In the genomic region with DNA sequence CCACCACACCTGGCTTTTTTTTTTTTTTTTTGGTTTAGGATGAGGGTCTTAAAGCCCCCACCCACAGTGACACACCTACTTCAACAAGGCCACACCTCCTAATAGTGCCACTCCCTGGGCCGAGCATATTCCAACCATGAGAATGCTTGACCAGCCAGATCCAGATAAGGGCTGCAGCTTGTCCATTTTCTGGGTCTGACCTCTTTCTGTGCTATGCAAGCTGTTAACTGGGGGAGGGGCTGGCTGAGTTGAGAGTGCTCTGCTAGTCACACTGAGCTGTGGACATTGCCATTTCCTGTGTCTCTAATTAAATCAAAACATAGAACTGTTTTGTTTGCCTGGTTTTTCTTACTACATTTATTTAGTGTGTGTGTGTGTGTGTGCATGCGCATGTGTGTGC, we compare ENCODE assay signal across 14 mouse cellular contexts. TPM values are rescaled to one million over a fixed set of nuclear protein-coding genes. Genes with fewer than 3 reads are reported as not detected.
DNase-seq lines count a peak whose midpoint lies in the region; ATAC-seq and TF ChIP-seq lines count a peak whose summit lies in the region.
"Had no signal": no experiment of that assay in that cellular context is flagged by ENCODE, and none has a peak within 500 bp of the region (broad histone marks: within the 10 kb centered on the region; RNA-seq: fewer than 3 reads in every experiment).

No protein-coding gene starts in this region.

- no peaks in the 10 kb centered on the region for H3K36me3 ChIP-seq in megakaryocyte, embryonic 14.5 days (replicated peaks; ENCODE audit: low read length)
- no peaks in the 10 kb centered on the region for H3K36me3 ChIP-seq in midbrain, postnatal 0 days (ENCODE audit: insufficient read depth, low read length)
- H3K36me3 ChIP-seq: embryonic facial prominence, embryonic 10.5 days had no signal

- no peaks in the 10 kb centered on the region for H3K9me3 ChIP-seq in megakaryocyte, embryonic 14.5 days
- H3K9me3 ChIP-seq in midbrain, postnatal 0 days (ENCODE audit: low read length): no peaks in the 10 kb centered on the region
- H3K9me3 ChIP-seq: embryonic facial prominence, embryonic 10.5 days; forebrain, embryonic 13.5 days had no signal

- no peaks in the 10 kb centered on the region for H3K27me3 ChIP-seq in megakaryocyte, embryonic 14.5 days (replicated peaks)
- H3K27me3 ChIP-seq in midbrain, postnatal 0 days (ENCODE audit: insufficient read depth, low read length): no peaks in the 10 kb centered on the region
- H3K27me3 ChIP-seq: forebrain, embryonic 13.5 days had no signal

- peak overlapping the region; percentile 51 for H3K4me3 ChIP-seq in megakaryocyte, embryonic 14.5 days (replicated peaks)
- no peak overlapping the region for H3K4me3 ChIP-seq in midbrain, postnatal 0 days (ENCODE audit: low read depth, low read length)
- H3K4me3 ChIP-seq: embryonic facial prominence, embryonic 10.5 days; forebrain, embryonic 13.5 days had no signal

- no peak for ATAC-seq in megakaryocyte, adult 5-6 weeks (ENCODE audit: poor library complexity, severe bottlenecking)
- ATAC-seq in granulocyte monocyte progenitor cell, adult 5-6 weeks (replicated peaks; ENCODE audit: poor library complexity, severe bottlenecking): no peak
- no peak for ATAC-seq in midbrain, postnatal 0 days (ENCODE audit: low FRiP score)
- ATAC-seq: forebrain, embryonic 13.5 days had no signal

- WGBS in midbrain, postnatal 0 days: 93% methylated on average over 2 of the region's 2 CpGs

- TF ChIP-seq CTCF in midbrain, postnatal 0 days (IDR thresholded peaks at IDR 0.05): no peak

- DNase-seq in induced T-regulatory cell, adult 2 months (ENCODE audit: low read depth): peak; percentile 40
- peak; percentile 70 to 77 for DNase-seq in kidney, postnatal 36 days
- peak; percentile 68 for DNase-seq in yolk sac, embryonic 10.5 days (ENCODE audit: low spot score)
- DNase-seq in thymus, postnatal 36 days: no peak
- no peak for DNase-seq in midbrain, postnatal 0 days (ENCODE audit: low spot score)
- DNase-seq: adrenal gland, adult 8-10 months; cerebellum, adult 11-12 months; heart, postnatal 4 days; thymus, postnatal 4 days had no signal

- H3K9ac ChIP-seq in midbrain, postnatal 0 days (replicated peaks; ENCODE audit: low read length, poor library complexity, severe bottlenecking): no peak overlapping the region
- H3K9ac ChIP-seq: forebrain, embryonic 13.5 days had no signal

- H3K4me1 ChIP-seq in megakaryocyte, embryonic 14.5 days: peaks cover 76% of the 10 kb centered on the region
- H3K4me1 ChIP-seq in midbrain, postnatal 0 days (ENCODE audit: insufficient read depth, low read length): no peaks in the 10 kb centered on the region
- H3K4me1 ChIP-seq: forebrain, embryonic 13.5 days had no signal

- H3K4me2 ChIP-seq in midbrain, postnatal 0 days (ENCODE audit: low read depth, low read length, poor library complexity, severe bottlenecking): no peak overlapping the region
- H3K4me2 ChIP-seq: forebrain, embryonic 13.5 days had no signal

- no peak overlapping the region for H3K27ac ChIP-seq in midbrain, postnatal 0 days (ENCODE audit: low read depth, low read length)
- H3K27ac ChIP-seq: forebrain, embryonic 13.5 days had no signal

RNA-seq across cellular contexts. Expression of a gene that starts 31.6 kb away (rescaled TPM):
- 1,439 and 1,641 TPM in 2 replicates for polyA plus RNA-seq in megakaryocyte, embryonic 14.5 days (2012; ENCODE audit: insufficient read depth, low replicate concordance)
- total RNA-seq in megakaryocyte, adult 5-6 weeks (2015): 464 and 549 TPM in 2 replicates
- 759 and 878 TPM in 2 replicates for total RNA-seq in megakaryocyte, adult 5-6 weeks (2017)
- total RNA-seq in granulocyte monocyte progenitor cell, adult 5-6 weeks (2014; fragmentation: Nextera tagmentation): 199 and 315 TPM in 2 replicates
- total RNA-seq in granulocyte monocyte progenitor cell, adult 5-6 weeks (2017): 285 and 305 TPM in 2 replicates
- 26.9 and 30.8 TPM in 2 replicates for total RNA-seq in midbrain, postnatal 0 days (2014; rRNA removed)
- polyA plus RNA-seq in midbrain, postnatal 0 days (2015; fragmentation: Nextera tagmentation; extraction: Ambion mirVana): 6.4 and 8.2 TPM in 2 replicates

RNA-seq across cellular contexts. Expression of a gene that starts 55.2 kb away (rescaled TPM):
- polyA plus RNA-seq in megakaryocyte, embryonic 14.5 days (2012; ENCODE audit: insufficient read depth, low replicate concordance): 186 and 405 TPM in 2 replicates
- total RNA-seq in megakaryocyte, adult 5-6 weeks (2015): 162 and 187 TPM in 2 replicates
- total RNA-seq in megakaryocyte, adult 5-6 weeks (2017): 23.2 and 39.4 TPM in 2 replicates
- total RNA-seq in granulocyte monocyte progenitor cell, adult 5-6 weeks (2014; fragmentation: Nextera tagmentation): 214 and 226 TPM in 2 replicates
- 65.7 and 89.0 TPM in 2 replicates for total RNA-seq in granulocyte monocyte progenitor cell, adult 5-6 weeks (2017)
- 39.6 and 39.9 TPM in 2 replicates for total RNA-seq in midbrain, postnatal 0 days (2014; rRNA removed)
- 182 and 194 TPM in 2 replicates for polyA plus RNA-seq in midbrain, postnatal 0 days (2015; fragmentation: Nextera tagmentation; extraction: Ambion mirVana)

Comparison
In these comparisons a context has a peak if more than half of its experiments do, and no peak if none do; other contexts are left out.
1. DNase-seq: peak in induced T-regulatory cell, adult 2 months (single experiment), kidney, postnatal 36 days (2 of 2) and yolk sac, embryonic 10.5 days (single experiment); none in thymus, postnatal 36 days (0 of 2) and midbrain, postnatal 0 days (single experiment).